Mouse (Mus musculus) neutrophil, adult 59 days (primary cell): Measurements from ENCODE around the gene Ocel1. TPM values are rescaled to one million over a fixed set of nuclear protein-coding genes. Genes with fewer than 3 reads are reported as not detected.

Source experiments
- total RNA-seq, 2 experiments: library from RNA; stranded (reverse); gene quantifications; 1 replicate in 1 of 2; 2 replicates in 1 of 2; pipeline ENCODE4 v1.2.4; 2023

The Ocel1 gene
- 10 to 100 TPM; 17.1 to 18.6 TPM for total RNA-seq

DNA sequence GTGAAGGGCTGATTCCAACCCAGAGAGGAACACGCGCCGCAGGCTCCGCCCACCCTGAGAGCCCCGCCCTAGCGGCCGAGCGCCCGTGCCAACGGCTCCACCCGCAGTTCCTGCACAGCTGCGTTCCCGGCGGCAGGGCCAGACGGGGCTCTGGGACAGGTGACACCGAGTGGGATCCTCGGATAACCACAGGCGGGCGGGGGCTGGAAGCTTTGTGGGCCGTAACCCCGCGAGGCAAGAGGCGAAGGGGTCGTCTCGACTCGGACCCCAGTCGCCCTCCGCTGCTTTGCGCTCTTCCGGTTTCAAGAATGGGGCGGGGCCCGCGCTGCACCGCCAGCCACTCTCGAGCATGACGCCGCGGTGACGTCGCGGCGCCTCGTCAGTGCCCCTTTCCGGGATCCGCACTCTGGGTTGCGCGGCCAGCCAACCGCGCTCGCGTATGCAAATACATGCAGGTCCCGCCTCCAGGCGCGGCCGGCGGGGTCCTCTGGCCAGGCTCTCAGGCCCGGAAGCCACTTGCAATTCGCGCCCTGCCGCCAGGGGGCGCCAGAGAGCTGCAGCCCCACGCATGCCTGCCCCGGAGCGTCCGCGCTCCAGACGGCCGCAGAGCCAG is at the start of gene Ocel1:
Ocel1 (plus strand) TSS at position 63 of the 613 bp plus-strand sequence.

DNA sequence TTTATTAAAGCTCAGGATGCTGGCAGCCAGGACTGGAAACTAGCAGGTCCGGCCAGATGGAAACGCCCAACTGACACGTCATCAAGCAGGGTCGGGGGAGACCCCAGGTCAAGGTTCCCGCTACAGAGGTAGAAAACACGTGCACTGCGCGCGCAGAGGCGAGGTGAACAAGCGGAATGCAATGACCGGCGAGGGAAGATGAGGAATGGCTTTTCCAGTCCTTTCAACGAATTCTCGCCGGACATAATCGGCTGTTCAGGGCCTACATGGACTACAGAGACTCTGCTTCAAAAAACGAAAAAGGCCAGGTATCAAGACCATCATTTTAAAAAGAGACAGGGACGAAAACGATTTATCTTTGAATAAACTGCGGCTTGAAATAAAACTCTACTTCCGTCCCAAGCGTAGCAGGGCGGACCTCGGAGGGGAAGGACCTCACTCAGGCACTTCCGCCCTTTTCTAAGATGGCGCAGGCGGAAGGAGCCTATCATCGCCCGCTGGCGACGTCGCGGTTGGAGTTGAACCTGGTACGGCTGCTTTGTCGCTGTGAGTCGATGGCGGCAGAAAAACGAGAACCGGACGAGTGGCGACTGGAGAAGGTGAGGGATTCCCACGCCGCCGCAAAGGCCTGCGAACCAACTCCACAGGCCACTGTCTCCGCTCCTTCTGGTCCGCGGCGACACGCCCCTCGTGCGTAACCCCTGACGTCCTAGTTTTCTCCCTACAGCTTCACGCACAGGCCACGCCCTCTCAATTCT is 4.1 kb upstream of the Ocel1 start, which contains the start of gene Use1:
Use1 (plus strand) TSS at position 78 of the 758 bp plus-strand sequence.

DNA sequence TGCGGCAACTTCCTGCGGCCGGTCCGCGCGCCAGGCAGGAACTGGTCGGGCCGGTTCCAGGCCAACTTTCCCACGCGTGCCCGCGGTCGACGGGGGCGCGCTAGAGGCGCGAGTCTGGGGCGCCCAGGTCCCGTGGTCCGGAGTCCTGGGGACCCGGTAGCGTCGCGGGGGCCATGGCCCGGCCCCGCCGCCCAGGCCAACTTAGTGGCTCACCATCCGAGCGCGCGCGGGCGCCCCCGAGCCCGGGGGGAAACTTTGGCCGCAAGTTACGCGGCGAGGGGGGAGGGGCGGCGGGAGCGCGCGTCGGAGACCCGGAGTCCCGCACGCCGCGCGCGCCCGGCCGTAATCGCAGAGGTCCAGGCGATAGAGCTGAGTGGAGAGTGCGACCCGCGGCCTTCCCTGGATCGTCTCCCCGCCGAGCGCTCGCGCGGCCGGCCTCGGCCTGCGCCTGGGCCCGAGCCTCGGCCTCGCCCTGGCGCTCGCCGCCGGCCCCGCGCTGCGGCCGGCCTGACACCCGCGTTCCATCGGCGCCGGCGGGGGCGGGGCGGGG is 10.4 kb downstream of the Ocel1 start, which contains the start of gene Nr2f6:
Nr2f6 (minus strand) TSS at position 540 of the 550 bp plus-strand sequence.

DNA sequence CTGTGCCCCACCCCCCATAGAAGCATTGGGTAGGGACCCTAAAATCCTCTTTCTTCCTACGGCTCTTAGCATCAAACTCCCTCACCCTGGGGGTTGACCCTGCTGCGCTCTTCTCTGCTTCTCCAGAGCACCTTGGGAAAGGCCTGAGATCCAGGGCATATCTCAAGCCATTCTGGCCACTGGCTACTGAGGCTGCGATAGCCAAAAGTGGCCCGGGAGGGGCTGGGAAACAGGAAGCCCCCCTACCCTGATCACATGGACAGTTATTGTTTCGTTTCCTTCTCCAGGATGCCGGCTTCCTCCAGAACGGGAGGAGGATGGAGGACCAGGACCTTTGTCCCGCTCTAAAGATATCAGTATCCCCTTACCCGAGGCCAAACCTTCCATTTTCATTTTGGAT is 24.5 kb downstream of the Ocel1 start, which contains the start of gene Ushbp1:
Ushbp1 (minus strand) TSS at position 174 of the 400 bp plus-strand sequence.

DNA sequence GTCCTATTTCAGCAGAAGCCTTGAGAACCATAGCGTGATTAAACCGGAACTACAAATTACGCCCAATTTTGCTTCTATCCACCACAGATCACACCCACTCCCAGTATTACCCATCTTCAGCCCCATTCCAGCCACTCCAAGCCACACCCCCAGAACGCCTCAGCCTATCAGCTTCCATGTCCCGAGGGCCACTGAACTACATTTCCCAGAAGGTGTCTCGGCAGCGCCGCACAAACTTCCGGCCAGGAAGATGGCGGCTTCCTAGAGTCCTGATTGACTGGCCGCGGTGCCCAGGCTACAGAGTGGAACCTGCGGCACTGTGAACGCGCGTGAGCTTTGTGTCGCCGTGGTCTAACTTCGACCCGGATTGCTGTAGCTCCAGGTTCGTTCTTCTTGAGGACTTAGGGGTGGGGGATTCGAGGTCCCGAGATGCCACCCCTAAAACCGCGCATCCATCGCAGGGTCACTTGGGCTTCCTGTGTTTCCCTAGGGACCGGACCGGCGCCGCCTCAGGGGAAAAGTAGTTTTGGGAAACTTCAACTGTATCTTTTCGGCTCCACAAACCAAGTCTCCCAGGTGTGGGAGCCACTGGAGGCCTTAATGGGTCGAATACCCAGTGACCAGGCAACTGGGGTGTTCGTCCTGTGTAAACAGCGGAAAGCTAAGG is 25.7 kb downstream of the Ocel1 start, which contains the start of gene Babam1:
Babam1 (plus strand) TSS at position 223 of the 667 bp plus-strand sequence.

DNA sequence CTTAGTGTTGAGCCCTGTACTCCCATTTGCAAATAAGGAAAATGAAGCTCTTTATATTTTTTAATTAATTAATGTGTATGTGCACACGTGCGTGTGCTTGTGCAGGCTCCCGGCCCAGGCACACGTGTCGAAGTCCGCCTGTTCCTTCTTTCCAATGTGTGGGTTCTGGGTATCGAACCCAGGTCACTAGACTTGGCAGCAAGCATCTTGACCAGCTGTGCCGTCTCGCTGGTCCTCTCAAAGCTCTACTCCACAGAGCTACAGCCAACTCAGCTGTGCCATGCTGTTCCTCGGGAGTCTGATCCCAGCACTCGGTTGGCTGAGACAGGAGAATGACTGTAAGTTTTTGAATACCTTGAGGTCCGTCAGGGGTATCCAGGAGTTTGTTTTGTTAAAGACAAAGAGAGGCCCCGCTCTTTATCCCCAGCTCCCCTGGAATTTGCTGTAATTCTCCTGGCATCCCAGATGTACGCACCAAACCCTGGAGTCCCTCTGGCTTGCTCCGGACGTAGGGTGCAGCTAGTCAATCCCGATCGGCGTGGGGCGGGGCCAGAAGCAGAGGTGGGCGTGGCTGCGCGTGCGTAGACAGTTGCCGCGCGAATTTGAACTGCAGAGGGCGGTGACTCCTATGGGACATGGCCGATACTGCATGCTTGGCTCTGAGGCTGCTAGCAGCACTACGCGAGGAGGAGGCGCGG is 34.5 kb downstream of the Ocel1 start, which contains the start of gene Ankle1:
Ankle1 (plus strand) TSS at position 610 of the 698 bp plus-strand sequence.

Other genes starting within 250 kb of the Ocel1 start
- gene Myo9b, start 98.6 kb upstream of the Ocel1 start, total RNA-seq, result 100 to 1,000 TPM; 120 to 136 TPM
- 10 to 100 TPM; 51.1 to 52.0 TPM for gene Haus8, start 98.4 kb upstream of the Ocel1 start, total RNA-seq
- 100 to 1,000 TPM; 150 to 156 TPM for gene Use1, start 4.5 kb upstream of the Ocel1 start, total RNA-seq
- gene Nr2f6, start 10.7 kb downstream of the Ocel1 start, total RNA-seq, result 1 to 10 TPM; 7.7 to 8.6 TPM
- under 1 TPM; 0.18 to 0.49 TPM for gene Ushbp1, start 24.5 kb downstream of the Ocel1 start, total RNA-seq
- gene Babam1, start 25.6 kb downstream of the Ocel1 start, total RNA-seq, result 10 to 100 TPM; 65.8 to 76.1 TPM
- 10 to 100 TPM; 15.9 to 17.0 TPM for gene Ankle1, start 34.7 kb downstream of the Ocel1 start, total RNA-seq
- 1 to 10 TPM; 4.3 to 6.3 TPM for gene Abhd8, start 92.4 kb downstream of the Ocel1 start, total RNA-seq
- gene Mrpl34, start 93.7 kb downstream of the Ocel1 start, total RNA-seq, result 10 to 100 TPM; 28.3 to 34.8 TPM
- 10 to 100 TPM; 78.4 to 85.3 TPM for gene Dda1, start 97.9 kb downstream of the Ocel1 start, total RNA-seq
- gene Ano8, start 114.7 kb downstream of the Ocel1 start, total RNA-seq, result 1 to 10 TPM; 3.7 to 5.7 TPM
- 10 to 100 TPM; 10.3 to 11.8 TPM for gene Gtpbp3, start 116.8 kb downstream of the Ocel1 start, total RNA-seq
- gene Plvap, start 140.5 kb downstream of the Ocel1 start, total RNA-seq, result 1 to 10 TPM in 1 of 2 experiments, under 1 TPM in 1; 0.68 to 1.6 TPM
- not detected for gene Ccdc194, start 154.4 kb downstream of the Ocel1 start, total RNA-seq
- gene Bst2, start 166.2 kb downstream of the Ocel1 start, total RNA-seq, result 10 to 100 TPM; 17.2 to 21.1 TPM
- gene Mvb12a, start 171.6 kb downstream of the Ocel1 start, total RNA-seq, result 10 to 100 TPM; 24.6 to 35.1 TPM
- under 1 TPM in 1 of 2 experiments, not detected in 1; 0.31 TPM for gene Tmem221, start 187.6 kb downstream of the Ocel1 start, total RNA-seq
- not detected for gene Nxnl1, start 195.3 kb downstream of the Ocel1 start, total RNA-seq
- gene Slc27a1, start 197.6 kb downstream of the Ocel1 start, total RNA-seq, result 1 to 10 TPM; 1.5 to 1.7 TPM
- gene Pgls, start 220.9 kb downstream of the Ocel1 start, total RNA-seq, result 10 to 100 TPM; 92.3 to 98.2 TPM
- 10 to 100 TPM in 1 of 2 experiments, 1 to 10 TPM in 1; 5.1 to 14.5 TPM for gene Fam129c, start 226.3 kb downstream of the Ocel1 start, total RNA-seq
- 10 to 100 TPM; 43.3 to 52.2 TPM for gene Colgalt1, start 239.7 kb downstream of the Ocel1 start, total RNA-seq